Mouse (Mus musculus) urinary bladder, adult 2 months (tissue): ENCODE measurements around the gene Fat4. TPM values are rescaled to one million over a fixed set of nuclear protein-coding genes. Genes with fewer than 3 reads are reported as not detected.
A peak's percentile ranks its signal among the peaks of the same experiment; 100 is the strongest.

ENCODE experiments used
- DNase-seq: peaks from one replicate; pipeline ENCODE4 v3.0.0; 2022; ENCODE audit warnings: low spot score
- polyA plus RNA-seq: library from polyadenylated mRNA; depleted of rRNA; stranded (reverse); fragments of >200 nt; gene quantifications from 2 replicates; pipeline ENCODE4 v1.2.3, GENCODE M21; 2012; rRNA removed

Fat4 gene
- 4.2 and 6.3 TPM in 2 replicates for polyA plus RNA-seq

DNA sequence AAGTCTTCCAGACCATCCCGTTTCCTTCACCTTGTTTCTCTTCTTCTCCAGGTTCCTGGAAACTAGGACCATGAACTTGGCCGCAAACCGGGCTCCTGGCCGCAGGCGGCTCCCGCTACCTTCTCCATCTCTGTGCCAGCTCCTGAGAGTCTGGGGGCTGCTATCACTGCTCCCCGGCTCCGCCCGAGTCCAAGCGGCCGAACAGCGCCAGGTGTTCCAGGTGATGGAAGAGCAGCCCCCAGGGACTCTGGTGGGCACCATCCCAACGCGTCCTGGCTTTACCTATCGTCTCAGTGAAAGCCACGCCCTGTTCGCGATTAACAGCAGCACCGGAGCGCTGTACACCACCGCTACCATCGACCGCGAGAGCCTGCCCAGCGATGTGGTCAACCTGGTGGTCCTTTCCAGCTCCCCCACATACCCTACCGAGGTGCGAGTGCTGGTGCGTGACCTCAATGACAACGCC, at the start of gene Fat4:
Gene Fat4 (plus strand): TSS at position 51 of the 466 bp plus-strand sequence.
- no peak for DNase-seq

GRCm38 (mm10) chr3:38839438-38839837, 47.3 kb upstream of the Fat4 start:
- DNase-seq: no peak

- no peak for DNase-seq
Measured at GRCm38 (mm10) chr3:38843000-38843538, 43.7 kb upstream of the Fat4 start.

DNA sequence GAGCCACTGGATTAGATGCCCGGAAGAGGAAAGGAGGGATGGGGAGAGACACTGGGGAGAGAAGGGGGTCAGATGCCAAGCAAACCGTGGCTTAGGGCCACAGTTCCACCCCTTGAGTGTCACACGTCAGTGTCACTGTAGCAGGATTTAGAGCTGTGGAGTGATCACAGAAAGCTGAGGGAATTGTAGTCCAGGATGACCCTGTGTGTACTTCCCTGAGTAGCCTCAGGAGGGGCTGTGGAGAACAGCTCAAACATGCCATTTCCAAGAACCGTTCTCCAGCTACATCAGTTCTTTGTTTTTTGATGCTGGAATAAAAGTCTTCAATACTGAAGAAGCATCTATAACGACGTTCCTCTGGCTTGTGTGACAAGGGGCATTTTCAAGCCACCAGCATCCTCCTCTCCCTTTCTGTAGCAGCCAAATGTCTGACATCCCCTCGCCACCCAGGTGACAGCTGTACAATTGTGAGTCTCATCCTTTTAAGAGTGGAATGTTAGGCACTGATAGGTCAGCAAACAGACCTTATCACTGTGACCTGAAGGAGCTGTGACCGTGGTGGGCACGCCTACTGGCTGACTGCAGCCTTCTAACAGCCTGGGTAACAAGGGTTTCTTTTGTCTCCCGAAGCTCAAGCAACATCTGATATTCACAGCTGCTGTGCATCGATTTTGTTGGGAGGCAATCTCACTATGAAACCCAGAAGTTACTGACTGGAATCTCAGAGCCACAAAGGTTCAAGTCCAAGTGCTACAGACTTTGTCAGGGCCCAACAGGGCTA, 39.9 kb upstream of the Fat4 start:
- DNase-seq: no peak

DNA sequence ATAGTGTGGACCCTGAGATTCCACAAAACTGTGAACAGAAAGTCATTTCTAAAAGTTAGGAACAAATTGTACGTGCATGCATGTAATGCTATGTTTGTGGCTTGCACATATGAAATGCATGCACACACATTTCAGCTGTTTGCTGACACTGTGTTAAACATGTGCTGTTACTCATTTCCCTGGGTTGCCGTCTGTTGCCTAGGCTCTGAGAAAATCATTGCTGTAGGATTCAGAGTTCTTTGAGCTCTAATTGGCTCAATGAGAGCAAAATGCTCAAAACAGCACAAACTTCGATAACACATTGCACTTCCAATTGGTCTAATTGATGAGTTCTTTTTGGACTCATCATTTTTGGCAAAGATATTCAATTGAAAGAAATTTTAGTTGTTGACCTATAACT, 37.7 kb upstream of the Fat4 start:
- DNase-seq: no peak

DNA sequence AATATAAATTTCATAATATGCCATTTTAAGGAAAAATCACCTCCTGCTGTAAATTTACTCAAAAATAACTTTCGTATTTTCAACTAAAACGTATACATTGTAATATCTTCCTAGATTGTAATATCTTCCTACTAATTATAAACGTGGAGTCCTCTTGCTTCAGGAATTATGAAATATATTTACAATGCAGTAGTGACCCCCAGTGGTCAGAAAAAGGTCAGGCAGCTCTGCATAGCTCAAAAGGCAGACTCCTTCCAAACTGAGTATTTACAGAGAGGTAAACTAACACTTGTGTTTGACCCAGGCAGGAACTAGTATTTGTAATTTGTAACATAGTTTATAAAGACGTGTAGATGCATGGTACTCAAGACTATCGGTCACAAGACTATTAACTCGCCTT, 37.2 kb upstream of the Fat4 start:
- DNase-seq: no peak

- no peak for DNase-seq
Measured at GRCm38 (mm10) chr3:38853650-38854049, 33.1 kb upstream of the Fat4 start.

GRCm38 (mm10) chr3:38860683-38861082, 26.1 kb upstream of the Fat4 start:
- DNase-seq: no peak

- DNase-seq: no peak
Measured at GRCm38 (mm10) chr3:38871291-38871690, 15.4 kb upstream of the Fat4 start.

DNA sequence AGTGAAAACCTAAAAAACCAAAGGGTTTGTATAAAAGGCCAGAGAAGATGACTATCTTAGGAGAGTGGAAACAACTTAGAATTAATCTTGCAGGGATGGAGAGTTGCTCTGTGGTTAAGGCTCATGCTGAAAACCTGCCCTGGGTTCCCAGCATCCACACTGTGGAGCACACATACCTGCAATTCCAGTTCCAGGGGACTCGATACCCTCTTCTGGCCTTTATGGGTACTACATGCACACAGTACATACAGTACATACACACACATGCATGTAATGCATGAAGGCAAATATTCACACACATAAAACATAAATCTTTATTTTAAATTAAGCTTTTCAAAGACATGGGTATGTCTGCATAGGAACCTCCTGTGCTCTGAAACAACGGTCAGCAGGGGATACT, 10.9 kb upstream of the Fat4 start:
- DNase-seq: no peak

DNA sequence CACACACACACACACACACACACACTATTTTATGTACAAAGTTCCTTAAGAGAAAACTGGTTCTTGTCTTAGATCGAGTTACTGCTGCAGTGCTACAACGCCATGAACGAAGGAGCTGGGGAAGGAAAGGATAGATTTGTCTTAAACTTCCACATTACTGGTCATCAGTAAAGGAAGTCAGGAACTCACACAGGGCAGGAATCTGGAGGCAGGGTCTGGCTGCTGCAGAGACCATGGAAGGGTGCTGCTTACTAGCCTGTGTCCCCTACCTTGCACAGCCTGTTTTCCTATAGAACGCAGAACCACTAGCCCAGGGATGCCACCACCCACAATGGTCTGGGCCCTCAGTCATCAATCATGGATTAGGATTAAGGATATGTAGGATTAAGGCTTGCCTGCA, 10.0 kb upstream of the Fat4 start:
- no peak for DNase-seq

DNA sequence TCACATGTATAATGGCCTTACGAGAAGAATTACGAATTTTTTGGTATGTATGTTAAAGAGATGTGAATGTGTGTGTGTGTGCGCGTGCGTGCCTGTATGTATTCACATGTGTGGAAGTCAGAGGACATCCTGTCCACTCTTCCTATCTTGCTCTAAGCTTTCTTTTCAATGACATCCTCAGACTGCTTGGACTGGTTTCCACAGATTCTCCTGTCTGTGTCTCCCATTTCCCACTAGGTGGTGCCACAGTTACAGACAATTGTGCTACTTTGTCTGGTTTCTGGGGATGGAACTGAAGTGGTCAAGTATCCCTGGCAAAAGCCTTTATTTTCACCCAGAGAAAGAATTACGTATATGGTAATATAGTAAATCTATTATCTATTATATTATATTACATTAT, 4.0 kb upstream of the Fat4 start:
- DNase-seq: no peak

- no peak for DNase-seq
Measured at GRCm38 (mm10) chr3:38883676-38884075, 3.1 kb upstream of the Fat4 start.

GRCm38 (mm10) chr3:38884276-38884675, 2.5 kb upstream of the Fat4 start:
- no peak for DNase-seq

DNA sequence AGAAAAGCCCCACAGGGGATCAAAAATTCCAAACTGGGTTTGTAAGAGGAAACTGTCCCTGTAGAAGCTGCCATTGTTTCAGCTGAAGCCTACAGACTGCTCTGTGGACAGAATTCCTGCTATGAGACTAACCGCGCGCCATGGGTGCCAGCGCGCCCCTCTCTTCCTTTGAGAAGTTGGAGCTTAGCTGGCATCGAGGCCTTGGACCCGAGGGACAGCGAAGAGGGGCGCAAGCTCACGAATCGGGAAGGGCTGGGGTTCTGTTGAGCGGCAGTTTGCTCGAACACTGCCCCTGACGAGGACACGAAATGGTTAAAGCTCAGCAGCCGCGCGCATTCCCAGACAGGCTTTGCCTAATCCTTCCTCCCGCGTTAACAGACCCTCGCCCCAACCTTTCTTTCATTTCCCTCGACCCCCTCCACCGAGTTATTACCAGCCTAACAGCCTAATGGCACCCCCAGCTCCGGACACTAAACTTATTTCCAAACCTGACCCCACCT, 1.8 kb upstream of the Fat4 start:
- no peak for DNase-seq

GRCm38 (mm10) chr3:38885481-38886001, 1.2 kb upstream of the Fat4 start:
- DNase-seq: peak; percentile 65

GRCm38 (mm10) chr3:38886061-38886821, 499 bp upstream of the Fat4 start:
- peak; percentile 31 for DNase-seq

GRCm38 (mm10) chr3:38887381-38887991, 746 bp downstream of the Fat4 start:
- DNase-seq: peak; percentile 37

DNA sequence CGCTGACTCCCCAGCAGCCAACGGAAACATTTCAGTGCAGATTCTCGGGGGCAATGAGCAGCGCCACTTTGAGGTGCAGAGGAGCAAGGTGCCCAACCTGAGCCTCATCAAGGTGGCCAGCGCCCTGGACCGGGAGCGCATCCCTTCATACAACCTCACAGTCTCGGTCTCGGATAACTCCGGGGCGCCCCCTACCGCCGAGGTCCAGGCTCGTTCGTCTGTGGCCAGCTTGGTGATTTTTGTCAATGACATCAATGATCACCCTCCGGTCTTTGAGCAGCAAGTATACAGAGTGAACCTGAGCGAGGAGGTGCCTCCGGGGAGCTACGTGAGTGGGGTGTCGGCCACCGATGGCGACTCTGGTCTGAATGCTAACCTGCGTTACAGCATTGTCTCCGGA, 1.4 kb downstream of the Fat4 start:
- peak; percentile 45 for DNase-seq

DNA sequence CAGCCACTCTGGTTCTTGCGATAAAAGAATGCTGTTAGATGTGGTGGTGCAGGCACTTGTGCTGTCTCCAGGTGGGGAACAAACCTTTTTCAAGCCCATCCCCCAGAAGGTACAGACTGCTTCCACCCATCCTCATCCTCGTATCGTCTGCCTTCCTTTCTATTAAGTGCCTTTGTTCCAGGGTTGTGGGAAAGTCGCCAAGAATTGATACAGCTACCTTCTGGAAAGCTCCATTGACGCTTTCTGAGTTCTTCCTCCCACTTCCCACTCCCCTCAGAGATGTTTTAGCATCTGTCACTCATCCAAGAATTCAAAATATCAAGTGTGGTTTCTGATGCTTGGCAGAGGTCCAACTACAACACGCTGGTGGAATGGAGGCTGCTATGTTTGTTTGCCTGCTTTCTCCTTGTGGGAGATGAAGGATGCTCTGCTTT, 6.1 kb downstream of the Fat4 start:
- no peak for DNase-seq

DNA sequence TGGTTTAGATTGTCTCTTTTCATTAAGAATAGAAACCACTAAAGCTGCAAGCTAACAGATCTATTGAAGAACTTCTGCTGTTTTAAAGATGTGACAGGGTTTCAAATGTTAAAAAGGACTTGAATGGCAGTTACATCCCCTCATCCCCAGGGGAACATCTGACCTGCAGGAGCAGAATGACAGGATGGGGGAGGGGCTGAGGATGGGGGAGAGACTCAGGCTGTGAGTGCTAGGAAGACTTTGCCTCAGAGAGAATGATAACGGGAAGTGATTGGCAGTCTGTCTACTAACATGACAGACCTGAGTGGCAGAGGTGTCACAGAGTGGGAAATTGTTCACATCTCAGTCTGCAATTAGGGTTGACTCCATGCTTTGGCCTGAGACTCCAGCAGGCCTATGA, 14.1 kb downstream of the Fat4 start:
- no peak for DNase-seq

GRCm38 (mm10) chr3:38906832-38907231, 20.1 kb downstream of the Fat4 start:
- DNase-seq: no peak
